Mouse (Mus musculus): ENCODE measurements at regions not wholly inside any gene's neighbourhood (a gene's known extent, or its start where the extent isn't known, plus 50 kb on each side); places are given as distances from the start of the nearest gene placed in this dataset.

DNA sequence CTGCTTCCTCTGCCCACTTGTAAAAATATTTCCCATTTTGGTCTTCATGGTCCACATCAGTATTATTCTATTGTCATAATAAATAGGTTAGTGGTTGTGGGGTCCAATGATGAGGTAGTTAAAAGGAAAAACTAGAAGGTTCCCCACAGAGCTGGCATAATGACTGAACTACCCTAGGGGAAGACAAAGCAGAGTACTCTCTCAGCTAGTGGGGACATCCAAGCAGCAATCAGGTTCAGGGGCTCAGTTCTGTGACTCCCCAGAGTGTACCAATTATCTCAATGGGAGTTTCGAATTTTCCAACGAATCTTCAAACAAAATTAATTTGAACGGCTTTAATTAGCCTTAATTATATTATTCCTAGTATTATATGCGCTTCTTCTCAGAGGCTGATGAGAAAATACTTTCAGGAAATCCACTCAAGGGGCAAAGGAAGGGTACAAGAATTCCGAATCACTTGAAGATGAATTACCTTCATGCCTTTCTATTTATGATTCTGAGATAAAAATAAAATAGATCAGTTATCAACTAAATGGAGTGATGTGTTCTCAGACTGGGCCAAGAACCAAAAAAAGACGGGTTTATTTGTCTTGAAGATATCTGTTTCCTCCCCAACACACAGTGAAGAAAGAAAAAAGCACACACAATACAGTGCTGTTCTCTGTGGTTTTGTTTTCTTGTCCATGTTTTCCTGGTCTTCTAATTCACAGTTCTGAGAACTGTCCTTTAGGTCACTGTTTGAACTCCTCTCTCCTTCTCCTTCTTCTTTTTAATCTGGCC lies 392.7 kb downstream of the Nuf2 start:
- no peak for ATAC-seq (ENCODE audit: insufficient number of reproducible peaks, low FRiP score, low TSS enrichment, low read depth)
- Histone ChIP-seq H3K4me2 (ENCODE audit: low read depth, severe bottlenecking) (no peak overlapping the region), H3K27me3 (ENCODE audit: control insufficient read depth, insufficient read depth, low read length) (no peaks in the 10 kb centered on the region), H3K27ac (replicated peaks; ENCODE audit: low read depth, low read length) (no peak overlapping the region), H3K36me3 (ENCODE audit: control insufficient read depth, insufficient read depth, low read length) (no peaks in the 10 kb centered on the region), H3K9ac (ENCODE audit: low read length) (no peak overlapping the region), H3K4me3 (ENCODE audit: low read depth, low read length) (no peak overlapping the region), H3K4me1 (ENCODE audit: control insufficient read depth, insufficient read depth, low read length) (no peaks in the 10 kb centered on the region), H3K9me3 (ENCODE audit: control insufficient read depth, low read length) (no peaks in the 10 kb centered on the region)
- no peak for DNase-seq (ENCODE audit: low spot score)
- WGBS = 72% methylated on average over 6 of the region's 6 CpGs

DNA sequence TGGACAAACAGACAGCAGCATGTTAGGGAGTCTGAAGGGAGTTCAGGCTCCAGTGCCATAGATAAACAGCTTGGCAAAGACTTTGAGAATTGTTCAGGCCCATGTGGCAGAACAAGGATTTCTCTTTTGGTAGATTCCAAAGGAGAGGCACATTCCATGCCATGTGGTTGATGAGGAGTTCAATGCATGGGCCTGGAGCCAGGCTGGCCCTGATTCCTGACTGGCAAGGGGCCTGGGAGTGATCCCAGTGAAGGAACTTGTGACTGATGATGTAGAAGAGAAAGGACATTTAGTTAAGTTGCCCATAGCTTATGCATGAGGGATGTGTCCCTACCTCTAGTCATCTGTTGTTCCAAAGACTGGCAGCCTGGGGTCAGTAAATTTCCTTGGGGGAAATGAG lies 395.7 kb downstream of the Nuf2 start:
- ATAC-seq (ENCODE audit: insufficient number of reproducible peaks, low FRiP score, low TSS enrichment, low read depth) = no peak
- Histone ChIP-seq H3K4me1 (ENCODE audit: control insufficient read depth, insufficient read depth, low read length) (no peaks in the 10 kb centered on the region), H3K27me3 (ENCODE audit: control insufficient read depth, insufficient read depth, low read length) (no peaks in the 10 kb centered on the region), H3K9ac (ENCODE audit: low read length) (no peak overlapping the region), H3K36me3 (ENCODE audit: control insufficient read depth, insufficient read depth, low read length) (no peaks in the 10 kb centered on the region), H3K4me2 (ENCODE audit: low read depth, severe bottlenecking) (no peak overlapping the region), H3K9me3 (ENCODE audit: control insufficient read depth, low read length) (no peaks in the 10 kb centered on the region), H3K4me3 (ENCODE audit: low read depth, low read length) (no peak overlapping the region), H3K27ac (replicated peaks; ENCODE audit: low read depth, low read length) (no peak overlapping the region)
- no peak for DNase-seq (ENCODE audit: low spot score)

DNA sequence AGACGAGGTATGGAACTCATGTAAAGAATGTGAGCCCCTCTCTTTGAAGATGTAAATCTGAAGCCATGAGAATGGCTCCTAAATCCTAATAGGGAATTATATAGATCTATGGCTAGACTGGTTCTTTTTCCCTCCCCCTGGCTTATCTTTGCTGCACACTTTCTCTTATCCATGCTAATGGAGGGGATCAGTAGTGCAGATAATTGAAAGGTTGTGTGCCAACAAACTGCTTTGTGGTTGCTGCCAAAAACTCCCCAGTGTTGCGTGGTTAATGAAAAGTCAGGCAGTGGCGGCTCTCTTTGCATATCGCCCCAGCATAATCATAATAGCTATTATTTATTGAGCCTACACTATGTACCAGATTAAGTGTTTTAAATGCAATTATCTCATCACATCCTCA lies 427.6 kb downstream of the Nuf2 start:
- Histone ChIP-seq H3K4me2 (ENCODE audit: low read depth, severe bottlenecking) (no peak overlapping the region), H3K36me3 (ENCODE audit: control insufficient read depth, insufficient read depth, low read length) (no peaks in the 10 kb centered on the region), H3K9ac (ENCODE audit: low read length) (no peak overlapping the region), H3K9me3 (ENCODE audit: control insufficient read depth, low read length) (no peaks in the 10 kb centered on the region), H3K27ac (replicated peaks; ENCODE audit: low read depth, low read length) (no peak overlapping the region), H3K4me1 (ENCODE audit: control insufficient read depth, insufficient read depth, low read length) (no peaks in the 10 kb centered on the region), H3K27me3 (ENCODE audit: control insufficient read depth, insufficient read depth, low read length) (no peaks in the 10 kb centered on the region), H3K4me3 (ENCODE audit: low read depth, low read length) (no peak overlapping the region)
- DNase-seq (ENCODE audit: low spot score) (no peak), ATAC-seq (ENCODE audit: insufficient number of reproducible peaks, low FRiP score, low TSS enrichment, low read depth) (no peak)
- WGBS = 74% methylated on average over 4 of the region's 4 CpGs

DNA sequence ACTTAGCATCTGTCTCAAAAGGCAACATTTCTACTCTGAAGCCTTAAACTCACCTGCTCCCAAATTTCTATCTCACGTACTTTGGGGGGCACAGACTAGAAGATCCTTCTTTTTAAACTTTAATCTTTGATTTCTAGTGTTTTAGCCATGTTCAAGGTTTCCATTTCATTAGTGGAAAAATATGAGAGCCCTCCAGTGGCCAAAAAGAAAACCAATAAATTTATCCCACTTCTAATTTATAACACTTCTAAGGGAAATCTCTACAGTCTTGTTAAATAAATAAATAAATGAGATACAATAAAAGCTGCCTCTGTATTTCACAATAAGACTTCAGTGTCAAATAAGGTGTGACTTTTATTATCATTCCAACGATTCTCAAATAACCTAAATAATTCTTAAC lies 428.2 kb downstream of the Nuf2 start:
- no peaks in the 10 kb centered on the region for H3K27me3 ChIP-seq (ENCODE audit: control insufficient read depth, insufficient read depth, low read length)
- no peaks in the 10 kb centered on the region for H3K36me3 ChIP-seq (ENCODE audit: control insufficient read depth, insufficient read depth, low read length)
- H3K27ac ChIP-seq (replicated peaks; ENCODE audit: low read depth, low read length) = no peak overlapping the region
- H3K9ac ChIP-seq (ENCODE audit: low read length) = no peak overlapping the region
- no peaks in the 10 kb centered on the region for H3K9me3 ChIP-seq (ENCODE audit: control insufficient read depth, low read length)
- H3K4me2 ChIP-seq (ENCODE audit: low read depth, severe bottlenecking) = no peak overlapping the region
- ATAC-seq (ENCODE audit: insufficient number of reproducible peaks, low FRiP score, low TSS enrichment, low read depth) (no peak), DNase-seq (ENCODE audit: low spot score) (no peak)
- H3K4me3 ChIP-seq (ENCODE audit: low read depth, low read length) = no peak overlapping the region
- H3K4me1 ChIP-seq (ENCODE audit: control insufficient read depth, insufficient read depth, low read length) = no peaks in the 10 kb centered on the region
- 75% methylated on average over 2 of the region's 2 CpGs for WGBS

DNA sequence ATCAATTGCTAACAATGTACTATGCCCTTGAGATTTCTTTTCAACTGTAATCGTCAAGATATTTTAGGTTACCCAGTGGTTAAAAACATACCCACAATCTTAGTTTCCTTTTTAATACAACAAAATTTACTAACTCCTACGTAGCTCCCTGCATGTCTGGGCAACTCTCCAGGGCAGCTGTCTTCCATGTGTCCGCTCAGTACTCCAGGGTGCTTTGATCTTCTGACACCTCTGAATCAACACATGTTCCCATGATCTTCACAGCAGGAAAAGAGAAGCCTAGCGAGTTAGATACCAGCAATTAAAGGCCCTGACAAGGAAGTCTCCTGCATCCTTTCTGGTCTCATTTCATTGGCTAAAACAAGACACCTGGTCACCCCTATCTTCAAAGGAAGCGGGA lies 432.0 kb downstream of the Nuf2 start:
- Histone ChIP-seq H3K9me3 (ENCODE audit: control insufficient read depth, low read length) (no peaks in the 10 kb centered on the region), H3K4me3 (ENCODE audit: low read depth, low read length) (no peak overlapping the region), H3K27me3 (ENCODE audit: control insufficient read depth, insufficient read depth, low read length) (no peaks in the 10 kb centered on the region), H3K4me1 (ENCODE audit: control insufficient read depth, insufficient read depth, low read length) (no peaks in the 10 kb centered on the region), H3K4me2 (ENCODE audit: low read depth, severe bottlenecking) (no peak overlapping the region), H3K9ac (ENCODE audit: low read length) (no peak overlapping the region), H3K27ac (replicated peaks; ENCODE audit: low read depth, low read length) (no peak overlapping the region), H3K36me3 (ENCODE audit: control insufficient read depth, insufficient read depth, low read length) (no peaks in the 10 kb centered on the region)
- 41% methylated on average over 5 of the region's 5 CpGs for WGBS
- DNase-seq (ENCODE audit: low spot score) (no peak), ATAC-seq (ENCODE audit: insufficient number of reproducible peaks, low FRiP score, low TSS enrichment, low read depth) (no peak)

DNA sequence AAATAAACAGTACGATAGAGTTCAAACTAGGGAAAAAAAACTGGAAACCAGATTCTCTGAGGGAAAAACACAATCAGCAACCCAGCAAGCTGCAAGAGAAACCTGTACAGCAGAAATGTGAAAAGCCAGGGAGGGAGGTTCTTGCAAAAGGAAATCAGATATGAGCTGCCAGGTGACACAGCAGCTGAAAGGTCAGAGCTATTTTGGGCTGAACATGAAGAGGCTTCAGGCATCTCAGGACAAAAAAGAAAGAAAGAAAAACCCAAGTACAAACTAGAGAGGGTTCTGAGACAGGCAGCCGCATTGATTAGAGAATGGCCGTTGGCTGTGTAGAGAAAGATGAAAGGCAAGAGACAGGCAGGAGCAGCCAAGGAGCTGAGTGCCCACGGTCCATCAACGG lies 434.5 kb downstream of the Nuf2 start:
- Histone ChIP-seq H3K27me3 (ENCODE audit: control insufficient read depth, insufficient read depth, low read length) (no peaks in the 10 kb centered on the region), H3K4me3 (ENCODE audit: low read depth, low read length) (no peak overlapping the region), H3K27ac (replicated peaks; ENCODE audit: low read depth, low read length) (no peak overlapping the region), H3K4me2 (ENCODE audit: low read depth, severe bottlenecking) (no peak overlapping the region), H3K9me3 (ENCODE audit: control insufficient read depth, low read length) (no peaks in the 10 kb centered on the region), H3K4me1 (ENCODE audit: control insufficient read depth, insufficient read depth, low read length) (no peaks in the 10 kb centered on the region), H3K9ac (ENCODE audit: low read length) (no peak overlapping the region), H3K36me3 (ENCODE audit: control insufficient read depth, insufficient read depth, low read length) (no peaks in the 10 kb centered on the region)
- ATAC-seq (ENCODE audit: insufficient number of reproducible peaks, low FRiP score, low TSS enrichment, low read depth) (no peak), DNase-seq (ENCODE audit: low spot score) (no peak)
- WGBS = 36% methylated on average over 5 of the region's 5 CpGs

DNA sequence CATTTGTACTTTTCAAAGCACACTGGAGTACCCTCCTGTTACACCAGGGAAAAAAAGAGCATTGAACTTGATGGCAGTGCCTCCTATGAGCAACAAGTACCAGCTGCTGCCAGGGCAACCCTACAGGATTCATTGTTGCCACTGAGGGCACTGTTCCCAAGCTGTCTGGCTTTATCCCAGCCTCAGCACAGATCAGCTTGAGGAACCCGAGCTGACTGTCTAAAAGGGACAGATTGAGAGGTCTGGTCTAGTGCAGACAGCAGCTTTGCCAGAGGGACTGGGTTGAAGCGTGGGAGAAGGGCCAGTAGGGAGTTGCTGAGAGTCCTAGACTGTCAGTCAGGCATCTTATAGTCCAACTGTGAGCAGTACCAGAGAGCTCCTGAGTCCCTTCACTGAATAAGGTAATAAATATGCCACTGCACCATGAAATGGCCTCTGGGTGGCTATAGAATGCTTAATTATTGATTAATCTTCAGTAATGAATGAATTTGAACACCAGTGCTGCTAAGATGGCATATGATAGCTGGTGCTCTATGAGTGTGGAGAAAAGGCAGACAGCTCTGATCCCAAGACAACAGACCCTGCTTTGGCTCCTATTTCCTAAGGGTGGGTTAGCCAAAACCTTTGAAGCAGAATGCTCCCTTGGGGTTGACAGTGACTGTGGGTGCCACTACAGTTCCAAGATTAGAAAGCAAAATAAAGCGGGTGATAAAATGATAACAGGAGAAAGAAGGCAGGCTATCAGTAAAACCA lies 437.5 kb downstream of the Nuf2 start:
- Histone ChIP-seq H3K27ac (replicated peaks; ENCODE audit: low read depth, low read length) (no peak overlapping the region), H3K36me3 (ENCODE audit: control insufficient read depth, insufficient read depth, low read length) (no peaks in the 10 kb centered on the region), H3K4me3 (ENCODE audit: low read depth, low read length) (no peak overlapping the region), H3K4me1 (ENCODE audit: control insufficient read depth, insufficient read depth, low read length) (no peaks in the 10 kb centered on the region), H3K9me3 (ENCODE audit: control insufficient read depth, low read length) (no peaks in the 10 kb centered on the region), H3K27me3 (ENCODE audit: control insufficient read depth, insufficient read depth, low read length) (no peaks in the 10 kb centered on the region), H3K9ac (ENCODE audit: low read length) (no peak overlapping the region), H3K4me2 (ENCODE audit: low read depth, severe bottlenecking) (no peak overlapping the region)
- 71% methylated on average over 3 of the region's 3 CpGs for WGBS
- ATAC-seq (ENCODE audit: insufficient number of reproducible peaks, low FRiP score, low TSS enrichment, low read depth) (no peak), DNase-seq (ENCODE audit: low spot score) (no peak)

DNA sequence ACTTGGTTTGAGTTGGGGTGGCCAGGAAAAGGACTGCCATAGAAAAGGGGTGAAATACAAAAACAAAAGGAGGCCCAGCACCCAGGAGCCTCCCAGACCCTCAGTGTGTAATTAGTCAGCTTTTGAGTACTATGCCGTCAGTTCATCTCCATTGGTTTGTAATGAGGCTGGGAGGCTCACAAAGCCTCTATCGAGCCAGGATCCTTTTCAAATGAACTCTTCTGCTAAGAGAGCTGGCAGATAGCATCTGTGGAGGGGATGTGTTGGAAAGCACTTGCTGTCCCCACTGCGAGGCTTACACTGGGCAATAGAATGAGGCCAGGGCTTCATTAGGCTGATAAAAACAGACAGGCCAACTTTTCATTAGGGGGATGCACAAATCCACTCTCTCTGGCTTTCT lies 445.2 kb downstream of the Nuf2 start:
- Histone ChIP-seq H3K9me3 (ENCODE audit: control insufficient read depth, low read length) (no peaks in the 10 kb centered on the region), H3K4me1 (ENCODE audit: control insufficient read depth, insufficient read depth, low read length) (no peaks in the 10 kb centered on the region), H3K36me3 (ENCODE audit: control insufficient read depth, insufficient read depth, low read length) (no peaks in the 10 kb centered on the region), H3K9ac (ENCODE audit: low read length) (no peak overlapping the region), H3K4me3 (ENCODE audit: low read depth, low read length) (no peak overlapping the region), H3K27me3 (ENCODE audit: control insufficient read depth, insufficient read depth, low read length) (no peaks in the 10 kb centered on the region), H3K27ac (replicated peaks; ENCODE audit: low read depth, low read length) (no peak overlapping the region), H3K4me2 (ENCODE audit: low read depth, severe bottlenecking) (no peak overlapping the region)
- 65% methylated on average over 3 of the region's 3 CpGs for WGBS
- ATAC-seq (ENCODE audit: insufficient number of reproducible peaks, low FRiP score, low TSS enrichment, low read depth) (no peak), DNase-seq (ENCODE audit: low spot score) (no peak)
